Mouse (Mus musculus) forebrain, embryonic 16.5 days (tissue): ENCODE measurements around the gene Hs6st1. TPM values are rescaled to one million over a fixed set of nuclear protein-coding genes. Genes with fewer than 3 reads are reported as not detected.

Experiments
- ATAC-seq: fragments of 200-750 bp; cut with Nextera tagmentation; 2 replicates; pipeline ENCODE4 v1.8.0; 2017; ENCODE audit warnings: mild to moderate bottlenecking, moderate library complexity
- H3K27ac ChIP-seq: fragments of 300-500 bp; sonication (generic); 2 replicates; pipeline ENCODE4 v1.5.1; 2014; ENCODE audit warnings: low read length, control low read depth
- H3K27me3 ChIP-seq: fragments of 300-500 bp; sonication (generic); replicated peaks from 2 replicates; pipeline ENCODE4 v1.6.1; 2014; ENCODE audit warnings: low read length; ENCODE audit not compliant: control insufficient read depth, insufficient read depth
- H3K36me3 ChIP-seq: fragments of 300-500 bp; sonication (generic); 2 replicates; pipeline ENCODE4 v1.6.1; 2014; ENCODE audit not compliant: control insufficient read depth, insufficient read depth
- H3K4me1 ChIP-seq: fragments of 300-500 bp; sonication (generic); replicated peaks from 2 replicates; pipeline ENCODE4 v1.6.1; 2014; ENCODE audit warnings: low read length; ENCODE audit not compliant: control insufficient read depth, insufficient read depth
- H3K4me2 ChIP-seq: fragments of 300-500 bp; sonication (generic); 2 replicates; pipeline ENCODE4 v1.6.1; 2014; ENCODE audit warnings: mild to moderate bottlenecking, low read length, control low read depth
- H3K4me3 ChIP-seq: fragments of 300-500 bp; sonication (generic); replicated peaks from 2 replicates; pipeline ENCODE4 v1.5.1; 2014; ENCODE audit warnings: mild to moderate bottlenecking, low read length, control low read depth
- H3K9ac ChIP-seq: fragments of 300-500 bp; sonication (generic); replicated peaks from 2 replicates; pipeline ENCODE4 v1.6.1; 2014; ENCODE audit warnings: low read depth, low read length, control low read depth
- H3K9me3 ChIP-seq: fragments of 300-500 bp; sonication (generic); 2 replicates; pipeline ENCODE4 v1.6.1; 2016; ENCODE audit warnings: low read length; ENCODE audit not compliant: control insufficient read depth
- WGBS: fragments of 180-500 bp; shearing (Covaris S2); extraction: QIAGEN DNeasy Blood & Tissue Kit; methylation state at CpG from one replicate; pipeline ENCODE4 v1.1.7; 2014; 5-methylcytosine and 5-hydroxymethylcytosine counted together
- polyA plus RNA-seq: library from polyadenylated mRNA; unstranded; fragments of >200 nt; fragmentation: Nextera tagmentation; extraction: Ambion mirVana; gene quantifications from 2 replicates; pipeline ENCODE4 v1.2.1, GENCODE M21; 2015

Gene Hs6st1
- polyA plus RNA-seq, 1 experiment from 2014 or later = 7.4 TPM

DNA sequence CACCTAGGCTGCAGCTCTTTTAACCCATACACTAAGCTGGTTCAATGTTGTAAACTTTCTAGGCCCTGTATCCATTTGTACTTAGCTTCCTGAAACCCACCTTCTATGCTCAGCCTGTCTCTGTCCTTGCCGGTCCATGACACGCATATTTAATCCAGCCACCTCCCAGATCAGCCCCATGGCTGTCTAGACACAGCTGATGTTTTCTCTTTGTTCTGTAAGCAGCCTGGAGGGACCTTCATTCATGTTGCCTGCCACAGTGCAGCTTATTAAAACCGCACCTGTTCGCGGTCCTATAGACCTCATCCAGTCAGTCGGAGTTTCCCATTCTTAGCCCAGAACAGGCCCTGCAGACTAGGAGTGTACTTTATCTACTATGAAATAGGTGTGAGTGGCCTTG is 8.9 kb downstream of the Hs6st1 start:
- Histone ChIP-seq H3K4me1 (peaks cover 21% of the 10 kb centered on the region), H3K4me3 (no peak overlapping the region), H3K27ac (no peak overlapping the region), H3K36me3 (peaks cover 4% of the 10 kb centered on the region; the same call in 1 of the 2 replicates), H3K4me2 (no peak overlapping the region), H3K27me3 (no peaks in the 10 kb centered on the region), H3K9ac (no peak overlapping the region), H3K9me3 (no peaks in the 10 kb centered on the region)
- 30% methylated on average over 6 of the region's 6 CpGs for WGBS
- peak; percentile 15; the same call in 1 of the 2 replicates for ATAC-seq

DNA sequence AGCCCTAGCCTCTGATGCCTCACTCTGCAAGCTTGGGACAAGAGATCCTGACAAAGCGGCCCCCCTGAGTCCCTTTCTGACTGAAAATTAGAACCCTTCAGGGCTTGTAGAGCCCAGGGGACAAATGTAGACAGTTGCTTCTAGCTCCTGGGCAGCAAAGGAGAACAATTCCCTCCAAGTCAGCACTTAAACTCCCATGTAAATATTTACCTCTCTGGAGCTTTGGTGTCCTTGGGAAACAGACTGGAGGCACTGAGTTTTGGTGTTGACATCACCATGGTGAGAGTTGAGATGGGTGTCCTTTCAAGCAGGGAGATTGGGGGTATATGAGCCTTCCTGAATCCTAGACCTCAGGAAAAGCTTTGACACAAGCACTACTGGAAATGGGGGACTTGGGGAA is 10.1 kb downstream of the Hs6st1 start:
- no peak overlapping the region for H3K9ac ChIP-seq
- 0 out of 2 replicates have a peak, but pooled peaks cover 11% of the 10 kb centered on the region for H3K4me1 ChIP-seq
- no peak overlapping the region for H3K27ac ChIP-seq
- WGBS = 95% methylated on average over 1 of the region's 1 CpGs
- no peaks in the 10 kb centered on the region for H3K27me3 ChIP-seq
- H3K36me3 ChIP-seq = peaks cover 4% of the 10 kb centered on the region; the same call in 1 of the 2 replicates
- no peak for ATAC-seq
- no peak overlapping the region for H3K4me3 ChIP-seq
- H3K9me3 ChIP-seq = no peaks in the 10 kb centered on the region
- H3K4me2 ChIP-seq = no peak overlapping the region

DNA sequence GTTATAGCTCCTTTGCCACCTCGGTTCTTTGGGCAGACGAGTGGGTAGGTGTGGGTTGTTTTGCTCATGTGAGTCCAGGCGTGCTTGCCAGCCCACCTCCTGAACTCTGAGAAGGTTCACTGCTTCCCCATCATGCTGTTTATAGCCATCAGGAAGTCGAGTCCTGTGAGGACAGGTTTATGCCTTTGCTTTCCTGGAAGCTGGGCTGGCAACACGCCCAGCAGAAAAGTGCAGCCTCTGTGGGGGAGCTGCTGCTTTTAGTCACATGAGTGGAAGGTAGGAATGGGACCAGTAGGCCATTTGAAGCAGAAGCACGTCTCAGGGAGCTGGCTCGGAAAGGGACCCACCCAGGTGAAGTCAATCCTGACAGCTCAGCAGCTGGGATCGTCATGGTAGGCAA is 11.5 kb downstream of the Hs6st1 start:
- H3K36me3 ChIP-seq = peaks cover 4% of the 10 kb centered on the region; the same call in 1 of the 2 replicates
- no peak overlapping the region for H3K9ac ChIP-seq
- H3K4me3 ChIP-seq = no peak overlapping the region
- H3K4me1 ChIP-seq = 0 out of 2 replicates have a peak, but pooled peaks cover 8% of the 10 kb centered on the region
- no peaks in the 10 kb centered on the region for H3K27me3 ChIP-seq
- no peak overlapping the region for H3K4me2 ChIP-seq
- H3K27ac ChIP-seq = no peak overlapping the region
- no peak for ATAC-seq
- no peaks in the 10 kb centered on the region for H3K9me3 ChIP-seq
- 71% methylated on average over 8 of the region's 8 CpGs for WGBS

- Histone ChIP-seq H3K4me2 (no peak overlapping the region), H3K36me3 (peaks cover 6% of the 10 kb centered on the region; the same call in 1 of the 2 replicates), H3K27ac (no peak overlapping the region), H3K9ac (no peak overlapping the region), H3K4me1 (0 out of 2 replicates have a peak, but pooled peaks cover 8% of the 10 kb centered on the region), H3K4me3 (no peak overlapping the region), H3K27me3 (no peaks in the 10 kb centered on the region), H3K9me3 (no peaks in the 10 kb centered on the region)
- 60% methylated on average over 5 of the region's 5 CpGs for WGBS
- no peak for ATAC-seq
These were observed 12.8 kb downstream of the Hs6st1 start for GRCm38 (mm10) chr1:36080974-36081373.

DNA sequence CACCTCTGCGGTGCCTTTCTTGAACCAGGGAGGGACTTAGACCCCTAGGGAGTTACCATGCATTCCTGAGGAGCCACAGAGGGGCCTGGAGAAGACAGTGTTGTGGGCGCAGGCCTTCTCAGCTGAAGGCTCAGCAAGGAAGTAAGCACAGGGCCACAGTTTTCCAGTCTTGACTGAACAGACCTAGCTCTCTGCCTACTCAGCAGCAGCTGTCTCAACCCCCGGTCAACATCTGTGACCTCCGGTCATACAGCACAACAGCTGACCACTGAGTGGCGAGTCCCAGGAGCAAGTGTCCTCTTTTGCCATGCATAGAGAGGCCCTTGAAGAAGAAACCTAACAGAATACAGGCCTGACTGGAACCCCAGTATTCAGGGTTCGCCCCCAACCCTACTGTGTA is 14.0 kb downstream of the Hs6st1 start:
- Histone ChIP-seq H3K4me1 (0 out of 2 replicates have a peak, but pooled peaks cover 6% of the 10 kb centered on the region), H3K4me3 (no peak overlapping the region), H3K36me3 (peaks cover 8% of the 10 kb centered on the region), H3K4me2 (no peak overlapping the region), H3K27me3 (no peaks in the 10 kb centered on the region), H3K9ac (no peak overlapping the region), H3K27ac (no peak overlapping the region), H3K9me3 (peaks cover 1% of the 10 kb centered on the region; the same call in 1 of the 2 replicates)
- 96% methylated on average over 6 of the region's 6 CpGs for WGBS
- no peak for ATAC-seq

- Histone ChIP-seq H3K27ac (no peak overlapping the region), H3K4me3 (no peak overlapping the region)
- 92% methylated on average over 5 of the region's 5 CpGs for WGBS
These were observed 15.4 kb downstream of the Hs6st1 start for GRCm38 (mm10) chr1:36083554-36083953.

DNA sequence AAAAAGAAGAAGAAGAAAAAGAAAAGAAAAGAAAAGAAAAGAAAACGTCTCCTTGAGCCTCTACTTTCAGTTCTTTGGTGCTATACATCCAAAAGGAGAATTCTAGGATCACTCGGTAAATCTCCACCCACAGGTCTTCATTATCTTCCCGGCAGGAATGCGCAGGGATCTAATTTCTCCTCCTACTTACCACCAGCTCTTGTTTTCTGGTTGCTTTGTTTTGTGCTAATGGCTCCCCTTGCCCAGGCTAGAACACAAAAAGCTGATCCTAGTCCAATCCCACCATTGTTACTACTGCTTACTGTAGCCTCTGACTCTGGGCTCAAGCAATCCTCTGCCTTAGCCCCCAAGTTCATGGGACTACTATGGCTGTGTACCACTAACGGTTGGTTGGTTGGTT is 16.9 kb downstream of the Hs6st1 start:
- no peak overlapping the region for H3K4me2 ChIP-seq
- peaks cover 2% of the 10 kb centered on the region; the same call in 1 of the 2 replicates for H3K9me3 ChIP-seq
- ATAC-seq = no peak
- no peak overlapping the region for H3K9ac ChIP-seq
- peaks cover 21% of the 10 kb centered on the region for H3K4me1 ChIP-seq
- H3K27me3 ChIP-seq = no peaks in the 10 kb centered on the region
- WGBS = 91% methylated on average over 5 of the region's 5 CpGs
- H3K36me3 ChIP-seq = peaks cover 7% of the 10 kb centered on the region
- H3K4me3 ChIP-seq = no peak overlapping the region
- no peak overlapping the region for H3K27ac ChIP-seq

More at GRCm38 (mm10) chr1:36083554-36083953, 15.4 kb downstream of the Hs6st1 start:
- no peak for ATAC-seq
- Histone ChIP-seq H3K4me2 (no peak overlapping the region), H3K36me3 (peaks cover 8% of the 10 kb centered on the region), H3K9ac (no peak overlapping the region), H3K9me3 (peaks cover 2% of the 10 kb centered on the region; the same call in 1 of the 2 replicates), H3K27me3 (no peaks in the 10 kb centered on the region), H3K4me1 (peaks cover 9% of the 10 kb centered on the region)

DNA sequence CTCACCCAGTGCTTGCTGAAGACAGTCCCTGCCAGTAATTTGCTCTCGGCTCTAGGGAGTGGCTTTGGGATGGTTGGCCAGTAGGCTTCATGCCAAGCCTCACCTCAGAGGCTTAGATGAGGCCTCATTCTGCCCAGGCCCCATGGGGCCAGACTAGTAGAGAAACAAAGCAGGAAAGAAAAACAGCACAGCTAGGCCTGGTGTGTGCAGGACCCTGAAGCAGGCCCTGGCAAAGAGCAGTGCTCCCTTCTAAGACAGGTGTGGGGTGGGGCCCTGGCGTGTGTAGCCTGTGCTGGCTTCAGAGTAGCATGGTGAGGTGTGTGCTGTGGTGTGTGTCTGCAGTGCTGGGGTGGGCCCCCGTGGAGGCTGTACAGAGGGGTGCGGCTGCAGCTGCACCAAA is 20.2 kb downstream of the Hs6st1 start:
- Histone ChIP-seq H3K27ac (no peak overlapping the region), H3K36me3 (peaks cover 4% of the 10 kb centered on the region; the same call in 1 of the 2 replicates), H3K4me3 (no peak overlapping the region), H3K9ac (peak overlapping the region; percentile 19; the same call in 1 of the 2 replicates), H3K9me3 (peaks cover 2% of the 10 kb centered on the region; the same call in 1 of the 2 replicates), H3K27me3 (no peaks in the 10 kb centered on the region), H3K4me2 (no peak overlapping the region), H3K4me1 (peaks cover 21% of the 10 kb centered on the region)
- WGBS = 42% methylated on average over 4 of the region's 4 CpGs
- no peak; the same call in 1 of the 2 replicates for ATAC-seq

GRCm38 (mm10) chr1:36089481-36089880 is 21.3 kb downstream of the Hs6st1 start:
- WGBS = 57% methylated on average over 1 of the region's 1 CpGs
- peak; percentile 8 for ATAC-seq
- H3K9me3 ChIP-seq = peaks cover 2% of the 10 kb centered on the region; the same call in 1 of the 2 replicates
- peak overlapping the region; percentile 5; the same call in 1 of the 2 replicates for H3K9ac ChIP-seq
- no peak overlapping the region for H3K4me3 ChIP-seq
- no peak overlapping the region for H3K27ac ChIP-seq
- H3K4me2 ChIP-seq = no peak overlapping the region
- peaks cover 21% of the 10 kb centered on the region for H3K4me1 ChIP-seq
- peaks cover 7% of the 10 kb centered on the region; the same call in 1 of the 2 replicates for H3K36me3 ChIP-seq
- no peaks in the 10 kb centered on the region for H3K27me3 ChIP-seq
